Mouse (Mus musculus) megakaryocyte progenitor cell, adult 5-6 weeks (primary cell): ENCODE measurements around the gene Cd2ap. TPM values are rescaled to one million over a fixed set of nuclear protein-coding genes. Genes with fewer than 3 reads are reported as not detected.

Experiments used
- ATAC-seq: replicated peaks from 2 replicates; pipeline ENCODE4 v1.8.0; 2016; ENCODE audit warnings: mild to moderate bottlenecking, moderate TSS enrichment, inconsistent platforms; ENCODE audit not compliant: poor library complexity
- total RNA-seq, 2 experiments: library from RNA; stranded (forward) in 1 of 2; stranded (reverse) in 1 of 2; fragments of 157-497, 149-512 nt in 1 of 2; fragments of 200-1000 nt in 1 of 2; gene quantifications; 2 replicates each; pipeline versions ENCODE4 v1.2.3 to v1.2.4; 2015 to 2017

Gene Cd2ap
- total RNA-seq, 2 experiments from 2014 or later = 10.1 to 14.1 TPM

- no peak for ATAC-seq
Measured at GRCm38 (mm10) chr17:42863186-42863585, 13.3 kb downstream of the Cd2ap start.

DNA sequence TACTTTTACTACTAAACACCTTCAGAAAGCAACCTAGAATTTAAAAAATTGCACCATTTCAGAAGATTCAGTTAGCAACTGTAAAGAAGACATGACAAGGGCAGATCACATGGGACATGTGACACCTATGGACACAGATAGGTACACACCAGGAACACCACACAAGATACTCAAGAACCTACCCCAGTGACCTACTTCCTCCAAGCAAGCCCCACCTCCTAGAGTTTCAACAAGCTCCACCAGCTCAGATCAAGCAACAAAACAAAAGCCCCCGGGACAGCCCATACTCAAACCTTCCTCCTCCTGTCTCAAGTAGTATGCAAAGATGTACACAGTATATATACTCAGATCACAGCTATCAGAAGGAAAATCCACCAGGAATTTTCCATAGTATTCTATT lies 16.1 kb downstream of the Cd2ap start:
- no peak for ATAC-seq

GRCm38 (mm10) chr17:42857506-42857905 lies 19.0 kb downstream of the Cd2ap start:
- ATAC-seq = no peak

- no peak for ATAC-seq
Measured at GRCm38 (mm10) chr17:42847108-42847507, 29.4 kb downstream of the Cd2ap start.

DNA sequence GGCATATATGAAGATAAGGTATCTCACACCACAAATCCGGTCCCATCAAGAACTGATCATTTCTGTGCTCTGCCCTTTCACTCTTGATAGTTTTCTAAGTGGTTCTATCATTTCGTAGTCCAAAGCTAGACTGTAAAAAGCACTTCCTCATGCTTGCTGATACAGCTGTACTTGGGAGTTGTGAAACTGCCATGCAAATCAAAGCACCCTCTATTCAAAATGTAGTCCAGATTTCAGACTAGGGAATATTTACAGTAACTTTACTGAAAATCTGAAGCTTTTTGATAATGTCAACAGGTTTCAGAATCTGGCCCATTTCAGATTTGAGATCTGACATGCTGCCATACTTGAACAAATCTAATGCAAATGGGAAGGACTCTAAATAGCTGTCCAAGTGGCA lies 39.3 kb downstream of the Cd2ap start:
- no peak for ATAC-seq

DNA sequence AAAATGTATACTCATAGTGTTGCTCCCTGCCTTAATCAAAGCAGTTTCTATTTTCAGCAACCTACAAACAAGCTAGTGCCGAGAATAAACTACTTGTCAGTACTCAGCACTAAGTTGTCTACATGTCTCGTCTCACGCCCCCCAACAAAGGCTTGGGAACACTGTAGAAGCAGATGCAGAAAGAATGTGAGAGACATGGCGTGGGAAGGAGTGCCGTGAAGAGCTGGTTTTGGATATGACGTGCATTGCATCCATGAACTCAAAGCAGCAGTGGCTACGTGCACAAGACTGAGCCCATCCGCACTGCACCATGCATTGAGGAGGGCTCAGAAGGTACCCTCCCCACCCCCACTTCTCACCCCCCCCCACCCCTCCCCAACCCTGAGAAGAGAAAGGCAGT lies 53.7 kb downstream of the Cd2ap start:
- ATAC-seq = no peak

GRCm38 (mm10) chr17:42815374-42815773 lies 61.1 kb downstream of the Cd2ap start:
- ATAC-seq = peak; percentile 96

DNA sequence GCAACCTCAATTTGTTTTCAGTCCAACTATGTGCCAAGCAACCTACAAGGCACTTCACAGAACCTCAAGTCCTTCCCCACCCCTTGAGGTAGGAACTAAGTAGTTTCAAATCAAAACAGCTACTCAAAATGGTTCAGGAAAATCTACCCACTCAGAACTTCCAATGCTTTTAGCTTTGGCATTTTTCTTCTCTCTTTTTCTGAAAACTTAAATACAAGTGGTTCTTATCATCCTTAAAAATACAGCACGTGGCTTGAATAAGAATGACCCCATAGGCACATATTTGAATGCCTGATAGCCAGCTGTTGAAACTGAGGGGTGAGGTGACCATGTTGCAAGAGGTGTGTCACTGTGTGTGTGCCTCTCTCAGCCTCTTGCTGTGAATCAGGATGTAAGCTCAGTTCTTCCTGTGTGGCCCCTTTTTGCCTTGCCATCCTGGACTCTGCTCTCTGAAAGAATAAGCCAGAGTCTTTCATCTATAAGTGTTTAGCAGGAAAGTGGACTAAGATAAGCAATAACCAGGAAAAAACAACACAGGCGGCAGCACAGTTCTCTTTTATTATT lies 84.0 kb downstream of the Cd2ap start:
- ATAC-seq = no peak

DNA sequence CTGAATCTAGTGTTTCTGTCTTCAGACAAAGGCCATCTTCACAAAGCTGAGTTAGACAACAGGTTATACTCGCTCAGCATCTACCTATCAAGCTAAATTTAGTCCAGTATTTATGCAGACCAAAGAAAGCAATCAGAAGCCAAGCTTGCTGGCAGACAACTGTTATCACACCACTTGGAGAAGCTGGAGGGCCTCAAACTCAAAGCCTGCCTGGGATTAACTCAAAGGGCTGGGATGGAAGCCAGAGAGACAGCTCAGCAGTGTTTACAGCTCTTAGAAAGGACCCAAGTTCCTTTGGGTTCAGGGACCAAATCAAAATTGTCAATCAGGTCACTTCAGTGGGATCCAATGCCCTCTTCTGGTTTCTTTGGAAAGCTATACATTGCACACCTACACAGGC lies 85.7 kb downstream of the Cd2ap start:
- ATAC-seq = no peak

DNA sequence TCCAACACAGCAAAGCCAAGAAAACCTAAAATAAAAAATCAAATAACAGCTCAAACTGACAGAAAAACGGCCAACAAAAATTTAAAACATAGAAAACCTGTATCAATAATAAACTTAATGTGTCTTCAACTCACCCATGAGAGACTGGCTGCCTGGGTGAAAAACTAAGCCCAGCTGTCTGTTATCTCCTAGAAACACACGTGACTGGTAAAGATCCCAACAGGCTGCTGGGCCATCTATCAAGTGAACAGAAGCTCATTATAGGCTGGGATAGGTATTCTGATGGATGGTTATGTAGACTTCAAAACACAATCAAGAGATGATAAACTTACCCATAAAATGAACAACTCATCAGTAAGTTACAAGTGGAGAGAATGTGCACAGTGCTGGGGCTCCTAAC lies 86.7 kb downstream of the Cd2ap start:
- ATAC-seq = peak; percentile 42; the same call in 1 of the 2 replicates

DNA sequence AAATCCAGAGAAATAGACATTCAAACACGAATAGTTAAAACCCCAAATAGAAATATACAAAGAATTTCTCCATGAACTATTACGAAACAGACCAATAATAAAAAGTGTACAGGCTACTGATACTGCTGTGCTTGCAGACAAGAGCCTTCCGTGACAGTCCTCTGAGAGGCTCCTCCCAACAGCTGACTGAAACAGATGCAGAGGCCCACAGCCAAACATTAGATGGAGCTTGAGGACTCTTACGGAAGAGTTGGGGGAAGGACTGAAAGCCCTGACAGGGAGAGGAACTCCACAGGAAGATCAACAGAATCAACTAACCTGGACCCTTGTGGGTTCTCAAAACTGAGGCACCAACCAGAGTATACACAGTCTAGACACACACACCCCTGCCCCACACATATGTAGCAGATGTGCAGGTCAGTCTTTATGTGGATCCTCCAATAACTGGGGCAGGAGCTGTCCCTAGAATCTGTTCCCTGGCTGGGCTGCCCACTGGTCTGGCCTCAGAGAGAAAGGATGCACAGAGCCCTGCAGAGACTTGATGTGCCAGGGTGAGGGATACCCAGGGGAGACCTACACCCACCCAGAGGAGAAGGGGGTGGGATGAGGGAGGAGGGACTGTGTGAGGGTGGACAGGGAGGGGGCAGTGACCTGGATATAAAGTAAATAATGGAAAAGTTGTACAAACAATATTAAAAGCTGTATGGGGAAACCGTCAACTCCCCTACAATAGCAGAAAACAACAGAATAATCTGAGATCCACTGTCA lies 87.6 kb downstream of the Cd2ap start:
- no peak for ATAC-seq

DNA sequence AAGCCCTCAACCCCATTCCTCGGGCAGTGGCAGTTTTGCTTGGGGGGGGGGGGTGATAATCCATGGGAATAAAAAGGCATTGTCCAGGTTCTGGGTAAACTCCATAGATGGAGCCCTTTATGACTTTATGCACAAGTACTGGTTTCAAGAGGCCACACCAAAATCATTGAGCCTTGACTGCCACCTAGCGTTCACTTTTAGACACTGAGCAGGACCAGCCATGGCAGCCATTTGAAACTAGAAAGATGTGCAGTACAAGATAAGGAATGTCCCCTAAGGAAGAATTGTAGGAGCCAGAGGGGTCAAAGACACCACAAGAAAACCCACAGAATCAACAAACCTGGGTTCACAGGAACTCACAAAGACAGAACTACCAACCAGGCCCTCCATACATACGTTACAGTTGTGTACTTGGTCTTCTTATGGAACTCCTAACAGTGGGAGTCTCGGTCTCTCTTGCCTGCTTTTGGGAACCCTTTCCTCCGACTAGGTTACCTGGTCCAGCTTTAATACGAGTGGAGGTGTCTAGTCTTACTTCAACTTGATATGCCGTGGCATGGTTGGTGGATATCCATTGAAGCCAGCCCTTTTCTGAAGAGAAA lies 94.2 kb downstream of the Cd2ap start:
- peak; percentile 98 for ATAC-seq

DNA sequence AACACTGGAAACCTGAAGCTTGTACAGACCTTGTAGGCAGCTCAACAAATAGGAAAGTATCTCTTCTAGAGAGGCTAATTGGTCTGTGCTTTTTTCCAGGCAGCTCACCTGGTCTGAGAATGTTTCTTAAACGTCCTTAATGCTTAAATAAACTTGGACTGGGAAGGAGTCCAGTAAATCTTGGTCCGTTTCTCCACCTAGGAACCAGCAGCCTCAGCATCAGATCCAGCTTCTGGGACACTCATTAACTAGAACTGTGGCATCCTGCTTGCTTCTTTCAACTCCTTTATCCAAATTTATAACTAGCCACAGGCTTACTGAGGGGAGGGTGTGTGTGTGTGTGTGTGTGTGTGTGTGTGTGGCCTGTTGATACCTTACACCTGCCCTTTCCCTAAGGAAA lies 122.7 kb downstream of the Cd2ap start:
- ATAC-seq = no peak

DNA sequence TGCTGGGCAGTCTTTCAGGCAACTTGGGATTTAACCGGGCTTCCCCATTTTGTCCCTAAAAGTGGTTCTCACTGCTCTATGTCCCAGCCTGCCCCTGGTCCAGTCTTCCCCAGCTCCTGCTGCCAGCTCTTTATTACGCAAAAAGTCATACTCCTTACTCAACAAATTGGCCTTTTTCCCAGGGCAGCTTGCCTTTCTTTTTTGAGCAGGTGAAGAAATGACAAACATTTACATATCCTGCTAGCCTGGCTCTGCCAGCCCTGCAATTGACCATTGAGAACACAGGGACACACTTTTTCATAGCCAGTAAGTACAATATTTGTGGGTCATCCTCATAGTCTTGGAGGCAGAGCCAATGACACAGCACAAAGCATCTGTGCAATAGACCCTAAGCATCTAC lies 124.3 kb downstream of the Cd2ap start:
- ATAC-seq = no peak

DNA sequence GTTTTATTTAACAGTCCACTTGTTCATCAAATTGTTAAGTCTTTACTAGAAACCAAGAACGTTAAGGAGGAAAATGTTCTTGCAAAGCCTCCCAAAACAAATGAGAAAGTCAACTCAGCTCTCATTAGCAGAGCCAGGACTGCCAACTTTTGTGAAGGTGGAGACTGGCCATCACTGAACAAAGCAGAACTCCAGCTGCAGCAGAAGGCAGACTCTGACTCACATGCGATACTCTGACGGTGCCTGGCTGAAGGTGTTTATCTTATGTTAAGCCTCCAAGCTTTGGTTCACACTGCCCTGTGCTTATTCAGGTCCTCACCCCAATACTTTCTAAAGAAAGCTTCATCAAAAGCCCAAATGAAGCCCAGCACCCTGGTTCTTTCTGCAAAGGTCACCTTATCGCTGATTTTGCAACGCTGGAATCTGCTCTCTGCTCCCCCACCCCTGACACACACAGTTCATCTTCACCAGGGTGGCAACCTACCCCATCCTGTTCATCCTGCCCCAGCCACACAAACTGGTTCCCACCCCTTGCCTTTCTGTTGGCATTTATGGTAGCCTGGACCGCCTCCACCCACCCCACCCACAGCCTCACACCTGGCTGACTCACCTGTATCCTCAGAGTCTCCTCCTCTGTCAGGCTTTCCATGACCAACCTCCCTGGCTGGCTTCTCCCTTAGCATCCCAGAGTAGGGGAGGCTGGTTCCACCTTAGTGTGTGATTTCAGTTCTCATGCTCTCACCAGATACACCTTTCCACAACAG lies 130.6 kb downstream of the Cd2ap start:
- ATAC-seq = no peak

Other genes with a start within 250 kb of the Cd2ap start
- gene Adgrf4, start 184.4 kb downstream of the Cd2ap start, total RNA-seq (2015) = not detected in 2 replicates
- gene Adgrf4, start 184.4 kb downstream of the Cd2ap start, total RNA-seq (2017) = not detected in 2 replicates
- gene Adgrf2, start 134.5 kb downstream of the Cd2ap start, total RNA-seq (2015) = 0.05 TPM in 1 of 2 replicates, not detected in the other
- not detected in 2 replicates for gene Adgrf2, start 134.5 kb downstream of the Cd2ap start, total RNA-seq (2017)
- gene Tnfrsf21, start 139.9 kb upstream of the Cd2ap start, total RNA-seq (2015) = 58.2 and 69.6 TPM in 2 replicates
- 47.0 and 49.0 TPM in 2 replicates for gene Tnfrsf21, start 139.9 kb upstream of the Cd2ap start, total RNA-seq (2017)